Mouse (Mus musculus) induced T-regulatory cell, adult 2 months (primary cell): Measurements from ENCODE around the gene Abca8b.
"Not testable (repeated sequence)": the region's sequence is repeated elsewhere in the genome, so short reads cannot be mapped to it uniquely, and the experiment has no call there.

Source experiments
- DNase-seq: peaks from one replicate; pipeline ENCODE4 v3.0.0-alpha.2; 2012; ENCODE audit warnings: low read depth

Gene Abca8b

DNA sequence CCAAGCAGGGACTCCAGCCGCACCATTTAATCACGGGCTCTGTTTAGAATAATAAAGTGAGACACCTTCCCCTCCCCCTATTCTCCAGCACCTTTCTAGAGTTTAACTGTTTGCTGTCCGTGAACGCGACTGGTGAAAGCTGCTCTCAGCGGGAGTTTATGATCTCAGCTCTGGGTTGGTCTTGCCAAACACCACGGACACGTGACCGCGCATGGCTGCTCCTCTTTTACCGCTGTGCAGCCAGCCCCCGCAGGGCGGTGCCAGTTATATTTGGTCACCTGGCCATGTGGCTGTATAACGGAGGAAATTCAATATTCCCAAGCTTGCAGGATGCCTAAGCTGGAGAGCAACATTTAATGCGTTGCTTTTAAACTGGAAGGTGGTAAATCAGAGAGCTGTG, at the start of gene Abca8b:
Gene Abca8b, minus strand, starts transcription at position 222 of the 400 bp plus-strand sequence.
- peak; percentile 2 for DNase-seq

DNA sequence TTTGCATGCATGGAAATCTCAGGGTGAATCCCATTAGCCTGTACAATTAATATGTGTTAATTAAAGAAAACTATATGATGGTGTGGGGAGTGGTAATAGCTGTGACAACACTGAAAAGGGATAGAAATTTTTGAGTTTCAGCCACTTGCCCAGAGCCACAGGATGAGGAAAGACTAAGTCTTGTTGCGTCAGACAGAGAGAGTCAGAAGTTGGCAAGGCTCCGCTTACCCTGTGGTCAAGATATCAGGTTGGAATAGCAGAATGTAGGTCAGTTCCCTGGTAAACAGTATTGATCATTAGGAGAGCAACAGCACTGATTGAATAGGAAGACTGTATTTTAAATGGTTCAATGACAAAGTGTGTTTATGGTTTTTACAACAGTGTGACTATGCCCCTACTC, 42.1 kb upstream of the Abca8b start:
- no peak for DNase-seq

- DNase-seq = no peak
Observed at GRCm38 (mm10) chr11:110028913-110029695, 33.5 kb upstream of the Abca8b start.

DNA sequence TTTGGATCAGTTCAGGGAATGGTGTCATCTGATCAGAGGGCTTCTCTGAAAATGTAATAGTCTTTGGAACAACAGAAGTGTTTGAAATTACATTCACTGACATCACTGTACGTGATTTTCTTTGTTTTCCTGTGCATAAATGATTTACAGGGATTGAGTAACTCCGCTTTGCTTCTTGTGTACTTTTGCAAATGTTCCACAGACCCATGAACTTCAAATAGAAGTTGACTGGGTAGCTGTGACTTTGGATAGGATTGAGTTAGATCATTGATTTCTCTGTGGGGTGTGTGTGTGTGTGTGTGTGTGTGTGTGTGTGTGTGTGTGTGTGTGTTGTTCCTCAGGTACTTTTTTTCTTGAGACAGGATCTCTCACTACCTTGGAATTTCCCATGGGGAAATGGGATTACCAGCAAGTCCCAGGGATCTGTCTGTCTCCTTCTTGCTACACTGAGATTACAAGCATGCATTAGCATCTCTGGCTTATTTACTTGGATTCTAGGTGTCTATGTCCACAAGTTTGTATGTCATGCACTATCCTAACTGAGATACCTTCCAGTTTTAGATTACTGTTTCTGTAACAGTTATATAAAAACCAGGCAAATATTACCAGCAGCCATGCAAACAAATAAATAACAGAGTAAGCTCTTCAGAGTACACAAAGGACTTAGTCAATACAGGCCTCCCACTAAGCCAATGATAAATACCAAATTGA, 15.3 kb upstream of the Abca8b start:
- no peak for DNase-seq

- DNase-seq = no peak
Observed at GRCm38 (mm10) chr11:109995013-109995412, 632 bp downstream of the Abca8b start.

- DNase-seq = no peak
Observed at GRCm38 (mm10) chr11:109994014-109994413, 1.6 kb downstream of the Abca8b start.

DNA sequence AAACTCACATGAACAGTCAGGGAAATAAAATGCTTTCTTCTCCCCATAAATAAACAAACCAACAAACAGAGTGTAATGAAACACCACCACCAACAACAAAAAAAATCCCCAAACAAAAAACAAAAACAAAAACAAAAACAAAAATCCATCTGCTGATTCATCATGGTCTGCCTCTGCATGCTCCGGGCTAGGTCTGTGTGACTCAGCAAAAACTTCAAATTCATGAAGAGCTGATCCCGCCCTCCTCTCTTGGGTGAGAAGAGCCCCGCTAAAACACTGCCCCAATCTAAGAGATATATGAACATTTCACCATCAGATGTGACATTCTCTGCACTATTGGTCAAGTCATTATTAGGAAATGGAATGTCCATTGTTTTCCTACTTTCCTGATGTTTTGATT, 4.4 kb downstream of the Abca8b start:
- no peak for DNase-seq

DNA sequence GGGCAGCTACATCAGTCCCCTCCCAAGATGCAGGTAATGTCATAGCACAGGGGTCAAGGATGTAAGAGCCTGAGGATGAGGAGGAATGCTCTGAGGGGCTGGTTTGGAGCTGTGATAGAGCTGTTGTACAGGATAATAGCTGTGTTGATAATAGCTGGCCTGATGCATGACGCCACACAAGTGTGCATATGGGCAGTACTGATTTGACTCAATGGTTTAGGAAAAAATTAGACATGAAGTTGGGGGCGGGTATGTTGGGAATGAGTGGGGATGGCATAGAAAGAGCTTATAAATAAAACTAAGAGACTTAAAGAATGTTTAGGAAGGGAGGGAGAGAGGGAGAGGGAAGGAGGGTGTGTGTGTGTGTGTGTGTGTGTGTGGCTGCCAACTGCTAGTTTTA, 5.4 kb downstream of the Abca8b start:
- DNase-seq = no peak

- no peak for DNase-seq
Observed at GRCm38 (mm10) chr11:109988164-109988563, 7.5 kb downstream of the Abca8b start.

DNA sequence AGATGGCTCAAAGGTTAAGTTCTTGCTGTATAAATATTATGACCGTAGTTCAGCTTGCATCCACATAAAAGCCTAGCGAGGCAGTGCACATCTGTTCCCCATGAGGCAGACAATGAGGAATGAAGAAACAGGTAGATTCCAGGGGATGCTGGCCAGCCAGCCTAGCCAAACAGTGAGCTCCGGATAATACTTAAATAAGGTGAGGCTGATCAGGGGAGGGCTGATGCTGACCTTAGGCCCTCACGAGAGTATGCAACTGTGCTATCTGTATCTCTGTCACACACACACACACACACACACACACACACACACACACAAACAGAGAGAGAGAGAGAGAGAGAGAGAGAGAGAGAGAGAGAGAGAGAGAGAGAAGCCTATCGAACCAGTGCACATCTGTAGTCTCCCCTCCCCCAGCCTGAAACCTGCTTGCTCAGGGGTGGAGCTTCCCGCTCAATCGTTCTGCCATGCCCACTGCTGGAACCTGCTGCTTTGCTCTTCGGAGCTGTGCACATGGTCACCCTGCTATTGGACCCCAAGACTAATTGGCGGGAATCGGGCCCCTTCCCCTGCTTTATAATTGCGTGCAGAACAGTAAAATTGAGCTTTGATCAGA, 8.1 kb downstream of the Abca8b start:
- DNase-seq = not testable (repeated sequence)

DNA sequence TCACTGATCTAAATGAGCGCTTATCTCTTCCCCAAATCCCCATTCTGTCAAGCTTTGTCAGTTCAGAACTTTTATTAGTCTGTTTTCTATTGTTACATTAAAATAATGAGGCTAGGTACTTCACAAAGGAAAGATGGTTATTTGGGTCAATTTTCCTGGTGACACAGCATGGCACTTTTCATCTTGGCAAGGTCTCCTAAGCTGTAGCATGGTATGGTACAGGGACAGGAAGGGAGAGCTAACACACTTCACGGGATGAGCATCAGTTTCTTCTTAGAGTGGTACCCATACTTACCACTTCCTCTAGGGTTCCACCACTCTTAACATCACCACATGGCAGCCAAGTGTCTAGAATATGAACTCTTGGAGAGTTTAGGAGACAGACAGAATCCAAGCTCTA, 13.8 kb downstream of the Abca8b start:
- no peak for DNase-seq

DNA sequence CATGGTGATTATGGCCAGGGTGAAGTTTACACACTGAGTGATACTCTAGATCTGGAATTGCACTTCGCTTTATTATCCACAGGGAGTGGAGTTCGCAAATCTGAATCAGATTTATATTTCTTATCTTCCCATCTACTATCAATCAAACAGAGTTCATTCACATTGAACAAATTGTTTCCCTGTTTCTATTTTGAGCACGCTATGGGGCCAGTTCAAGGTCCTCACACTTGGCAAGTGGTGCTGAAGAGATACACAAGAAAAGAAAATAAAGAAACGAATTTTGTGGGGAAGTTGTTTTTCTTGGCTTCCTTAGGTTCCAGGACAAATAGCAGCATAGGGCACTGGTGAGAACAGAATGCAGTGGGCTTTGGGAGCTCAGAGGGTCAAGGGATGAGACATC, 25.1 kb downstream of the Abca8b start:
- no peak for DNase-seq

- no peak for DNase-seq
Observed at GRCm38 (mm10) chr11:109961495-109962492, 33.9 kb downstream of the Abca8b start.

GRCm38 (mm10) chr11:109955185-109955584, 40.5 kb downstream of the Abca8b start:
- DNase-seq = peak; percentile 3

DNA sequence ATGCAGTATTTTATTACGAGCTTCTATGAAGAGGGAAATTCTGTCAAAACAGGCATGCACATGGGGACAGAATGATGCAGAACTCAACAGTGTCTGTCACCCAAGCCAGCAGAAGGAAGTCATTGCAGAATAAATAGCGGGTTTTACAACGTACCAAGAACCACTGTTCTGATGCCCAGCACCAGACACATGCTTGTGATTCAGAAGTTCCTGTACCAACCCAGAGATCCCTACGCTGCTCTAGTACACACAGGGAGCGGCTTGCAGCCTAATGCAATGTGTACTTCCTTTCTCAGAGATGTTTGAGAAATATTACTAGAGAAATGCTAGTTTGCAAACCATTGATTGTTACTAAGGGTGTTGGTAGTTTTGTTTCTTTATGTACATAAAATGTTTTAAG, 58.7 kb downstream of the Abca8b start:
- no peak for DNase-seq

DNA sequence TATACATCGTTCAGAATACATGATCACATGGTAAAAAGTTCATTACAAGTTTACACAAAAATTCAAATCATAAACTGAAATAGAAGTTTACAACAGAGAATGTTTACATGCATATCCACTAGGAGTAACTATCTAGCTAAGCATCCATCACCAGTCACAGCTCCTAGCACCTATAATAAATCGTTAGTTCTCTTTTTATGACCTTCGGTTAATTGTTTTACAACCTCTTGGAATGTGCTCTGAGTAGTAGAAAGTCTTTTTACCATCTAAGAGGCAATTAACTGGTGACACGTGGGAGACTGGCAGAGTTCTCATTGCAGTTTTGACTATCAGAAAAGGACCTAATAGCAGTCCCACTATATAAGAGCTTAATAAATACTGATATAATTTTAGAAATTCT, 62.4 kb downstream of the Abca8b start:
- DNase-seq = not testable (repeated sequence)

- no peak for DNase-seq
Observed at GRCm38 (mm10) chr11:109928489-109928888, 67.2 kb downstream of the Abca8b start.

GRCm38 (mm10) chr11:109926718-109927680, 68.6 kb downstream of the Abca8b start:
- no peak for DNase-seq

- no peak for DNase-seq
Observed at GRCm38 (mm10) chr11:109922236-109922635, 73.4 kb downstream of the Abca8b start.

GRCm38 (mm10) chr11:109919480-109919879, 76.2 kb downstream of the Abca8b start:
- no peak for DNase-seq

- no peak for DNase-seq
Observed at GRCm38 (mm10) chr11:109916654-109917053, 79.0 kb downstream of the Abca8b start.
